Mouse (Mus musculus) neutrophil, adult 5-6 weeks (primary cell): ENCODE results near the gene Ssr2. TPM values are rescaled to one million over a fixed set of nuclear protein-coding genes. Genes with fewer than 3 reads are reported as not detected.
"Not testable (repeated sequence)": the region's sequence is repeated elsewhere in the genome, so short reads cannot be mapped to it uniquely, and the experiment has no call there.

ENCODE experiments used
- ATAC-seq: fragments of 151-379, 151-347 bp; 2 replicates; pipeline ENCODE4 v1.8.0; 2017; ENCODE audit warnings: mild to moderate bottlenecking, moderate TSS enrichment; ENCODE audit not compliant: insufficient number of reproducible peaks, poor library complexity, low FRiP score, severe bottlenecking; ENCODE audit errors: extremely low read depth
- total RNA-seq: library from RNA; stranded (forward); fragments of 200-1000 nt; gene quantifications from 2 replicates; pipeline ENCODE4 v1.2.3, GENCODE M21; 2017

Ssr2 gene
- total RNA-seq, 1 experiment from 2014 or later = 21.5 TPM

DNA sequence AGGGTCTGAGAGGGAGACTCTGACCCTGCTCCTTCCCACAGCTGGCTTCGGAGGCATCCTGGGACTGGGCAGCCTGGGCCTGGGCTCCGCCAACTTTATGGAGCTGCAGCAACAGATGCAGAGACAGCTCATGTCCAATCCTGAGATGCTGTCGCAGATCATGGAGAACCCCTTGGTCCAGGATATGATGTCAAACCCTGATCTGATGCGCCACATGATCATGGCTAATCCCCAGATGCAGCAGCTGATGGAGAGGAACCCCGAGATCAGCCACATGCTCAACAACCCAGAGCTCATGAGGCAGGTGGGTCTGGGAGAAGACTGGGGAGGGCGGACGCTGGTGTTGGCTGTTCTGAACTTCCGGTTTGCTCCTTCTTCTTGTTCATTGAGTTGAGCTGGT is 19.1 kb upstream of the Ssr2 start:
- ATAC-seq = no peak

DNA sequence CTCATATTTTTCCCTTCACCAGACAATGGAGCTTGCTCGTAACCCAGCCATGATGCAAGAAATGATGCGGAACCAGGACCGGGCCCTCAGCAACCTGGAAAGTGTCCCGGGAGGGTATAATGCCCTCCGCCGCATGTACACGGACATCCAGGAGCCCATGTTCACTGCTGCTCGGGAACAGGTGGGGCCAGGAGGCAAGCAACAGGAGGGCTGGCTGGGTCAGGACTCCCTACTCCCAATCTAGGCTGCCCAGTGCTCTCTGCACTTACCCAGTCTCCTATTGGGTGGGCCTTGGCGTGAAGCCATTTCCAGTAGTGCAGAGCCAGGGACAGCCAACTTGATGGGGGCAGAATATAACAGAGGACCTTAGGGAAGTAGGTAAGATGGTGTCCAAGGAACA is 16.1 kb upstream of the Ssr2 start:
- ATAC-seq = no peak

DNA sequence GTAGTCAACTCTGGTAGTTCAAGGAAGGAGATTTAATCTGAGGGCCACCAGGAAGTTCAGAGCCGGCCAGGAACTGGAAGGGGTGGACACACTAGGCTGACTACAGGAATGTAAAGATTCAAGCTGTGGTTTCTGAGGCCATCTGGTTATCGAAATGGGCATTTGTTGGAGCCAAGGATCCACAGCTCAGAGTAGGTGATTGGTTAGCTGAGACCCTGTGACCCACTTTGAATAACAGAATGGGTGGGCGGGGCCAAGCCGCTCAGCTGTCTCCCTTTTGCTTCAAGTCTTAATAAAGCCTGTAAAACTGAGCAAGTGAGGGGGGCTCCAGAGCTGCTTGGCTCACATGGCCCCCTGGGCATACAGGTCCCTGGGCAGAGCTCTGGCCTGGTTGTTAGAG is 13.7 kb upstream of the Ssr2 start:
- no peak for ATAC-seq

DNA sequence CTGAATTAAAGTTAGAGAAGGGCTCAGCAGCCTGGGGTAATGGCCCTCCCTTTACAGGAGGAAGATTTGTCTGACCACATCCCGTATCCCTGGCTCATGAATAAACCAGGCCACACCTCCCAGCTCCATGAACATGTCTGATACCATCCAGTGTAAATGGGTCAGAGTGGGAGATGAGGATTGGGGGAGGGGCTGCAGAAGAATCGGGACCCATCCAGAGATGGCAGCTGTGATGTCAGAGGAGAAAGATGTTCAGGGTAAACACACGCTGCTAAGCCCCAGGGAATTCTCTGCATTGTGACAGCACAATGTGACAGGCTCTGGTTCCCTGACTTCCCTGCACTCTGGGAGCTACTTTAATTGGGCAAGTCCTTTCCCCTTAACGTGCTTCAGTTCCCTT is 12.2 kb upstream of the Ssr2 start:
- ATAC-seq = no peak

DNA sequence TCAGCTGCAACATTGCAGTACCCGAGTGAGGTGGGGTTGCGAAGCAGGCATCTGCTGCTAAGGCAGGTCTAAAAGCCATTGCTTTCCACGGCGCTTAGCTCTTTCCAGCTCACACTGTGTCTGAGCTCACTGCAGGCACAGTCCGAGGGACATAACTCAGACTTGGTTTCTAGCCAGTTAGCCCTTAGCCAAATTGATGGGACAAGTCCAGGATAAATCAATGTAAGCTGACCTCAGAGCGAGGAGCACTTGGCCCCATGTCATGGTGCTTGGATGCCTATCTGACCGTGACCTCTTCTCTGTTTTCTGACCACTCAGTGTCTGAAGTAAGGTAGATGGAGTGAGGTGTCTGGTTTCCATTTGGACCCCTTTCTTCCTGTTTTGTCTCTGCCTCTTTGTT is 11.7 kb upstream of the Ssr2 start:
- ATAC-seq = no peak

DNA sequence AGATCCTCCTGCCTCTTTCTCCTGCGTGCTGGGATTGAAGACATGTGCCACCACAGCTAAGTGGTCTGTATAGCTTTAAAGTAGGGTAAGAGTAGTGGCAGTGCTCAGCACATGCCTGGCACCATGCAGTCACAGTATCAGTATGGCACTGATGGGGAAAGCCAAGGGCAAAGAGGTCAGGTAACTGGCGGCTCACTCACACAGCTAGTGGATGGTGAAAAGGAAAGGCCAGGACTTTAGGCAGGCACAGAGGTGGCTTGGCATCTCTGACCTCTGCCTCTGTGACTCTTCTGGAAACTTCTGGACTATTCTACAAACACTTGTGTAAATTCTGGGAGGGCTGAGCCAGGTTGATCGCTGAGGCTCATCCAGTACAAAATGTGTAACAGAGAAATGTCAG is 9.6 kb upstream of the Ssr2 start:
- ATAC-seq = no peak

DNA sequence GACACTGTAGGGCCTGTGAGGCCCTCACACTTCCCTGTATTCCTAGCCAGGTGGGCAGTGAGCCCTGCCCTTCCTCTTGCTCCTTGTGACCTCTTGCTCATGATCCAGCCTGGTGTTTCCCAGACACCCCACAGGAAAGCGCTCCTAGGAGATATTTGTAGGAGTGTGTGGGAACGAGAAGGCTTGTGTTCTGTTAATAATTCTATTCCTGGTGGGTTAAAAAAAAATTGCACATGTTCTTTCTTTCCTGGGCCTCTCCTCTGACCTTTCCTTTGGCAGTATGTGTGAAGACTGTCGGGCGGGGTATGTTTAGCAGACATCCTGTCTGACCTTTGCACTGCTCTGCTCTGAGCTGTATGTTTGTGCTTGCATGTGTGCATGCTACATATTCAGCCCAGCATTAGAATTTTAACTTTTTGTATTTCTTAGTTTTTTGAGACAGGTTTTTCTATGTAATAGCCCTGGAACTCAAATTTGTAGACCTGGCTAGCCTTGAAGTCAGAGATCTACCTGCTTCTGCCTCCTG is 9.1 kb upstream of the Ssr2 start:
- no peak for ATAC-seq

DNA sequence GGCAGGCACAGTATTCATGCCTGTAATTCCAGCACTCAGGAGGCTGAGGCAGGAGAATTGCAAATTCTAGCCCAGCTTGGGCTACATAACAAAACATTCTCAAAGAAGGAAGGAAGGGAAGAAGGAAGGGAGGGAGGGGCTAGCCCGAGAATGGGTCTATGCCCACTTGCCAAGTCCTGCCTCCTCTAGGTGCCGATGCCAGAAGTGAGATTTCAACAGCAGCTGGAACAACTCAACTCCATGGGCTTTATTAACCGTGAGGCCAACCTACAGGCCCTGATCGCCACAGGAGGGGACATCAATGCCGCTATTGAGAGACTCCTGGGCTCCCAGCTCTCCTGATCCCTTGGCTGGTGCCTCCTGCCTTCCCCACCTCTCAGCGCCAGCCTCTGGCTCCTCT is 7.8 kb upstream of the Ssr2 start:
- ATAC-seq = no peak

DNA sequence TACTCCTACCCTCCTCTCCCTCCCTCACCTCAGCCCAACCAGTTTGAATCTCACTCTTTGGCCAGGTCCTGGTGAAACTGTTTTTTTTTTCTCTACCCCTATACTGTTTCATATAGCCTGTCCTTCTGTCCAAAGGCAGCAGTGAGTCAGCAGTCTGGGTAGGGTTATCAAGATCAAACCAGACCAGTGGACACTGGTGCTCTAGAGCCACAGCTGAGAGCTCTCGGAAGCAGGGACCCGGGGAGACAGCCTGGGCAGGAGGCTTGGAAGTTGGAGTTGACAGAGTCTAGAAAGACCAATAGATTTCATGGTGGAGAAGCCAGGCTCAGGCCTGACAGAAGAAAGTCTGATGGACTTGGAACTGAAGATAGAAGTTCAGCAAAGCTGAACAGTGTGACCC is 7.1 kb upstream of the Ssr2 start:
- ATAC-seq = no peak

DNA sequence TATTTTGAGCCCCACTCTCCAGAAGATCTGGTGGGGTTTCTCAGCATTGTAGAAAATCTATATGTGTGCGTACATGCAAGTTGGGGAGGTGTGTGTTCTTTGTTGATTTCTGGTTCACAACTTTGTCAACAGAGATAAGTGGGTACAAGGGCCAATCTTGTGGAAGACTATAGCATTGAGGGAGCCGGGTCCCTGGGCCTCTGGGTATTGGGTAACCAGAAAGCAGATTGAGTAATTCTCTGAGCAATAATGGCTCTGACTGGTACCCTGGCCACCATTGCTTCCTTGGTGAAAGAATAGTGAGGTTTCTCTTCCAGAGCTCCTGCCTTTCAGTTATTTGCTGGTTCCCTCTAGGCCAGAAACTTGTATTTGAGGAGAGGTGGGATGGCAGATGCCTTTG is 6.6 kb upstream of the Ssr2 start:
- ATAC-seq = no peak

DNA sequence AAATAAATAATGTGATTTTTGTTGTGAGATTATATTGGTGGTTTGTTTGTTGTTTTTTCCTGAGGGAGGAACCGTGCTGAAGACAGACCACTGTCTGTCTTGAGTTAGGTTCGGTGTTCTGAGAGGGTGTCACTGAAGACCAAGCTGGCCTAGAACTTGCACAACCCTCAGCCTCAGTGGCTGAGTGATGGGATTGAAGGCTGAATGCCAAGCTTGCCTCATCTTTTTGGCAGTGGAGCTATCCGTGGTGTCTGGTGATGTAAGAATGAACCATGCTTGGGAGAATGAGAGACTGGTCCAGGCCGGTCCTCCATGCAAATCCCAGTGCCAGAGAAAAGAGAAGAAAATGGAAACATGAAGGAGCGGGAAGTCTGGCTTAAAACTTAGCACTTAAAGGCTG is 6.0 kb upstream of the Ssr2 start:
- no peak for ATAC-seq

DNA sequence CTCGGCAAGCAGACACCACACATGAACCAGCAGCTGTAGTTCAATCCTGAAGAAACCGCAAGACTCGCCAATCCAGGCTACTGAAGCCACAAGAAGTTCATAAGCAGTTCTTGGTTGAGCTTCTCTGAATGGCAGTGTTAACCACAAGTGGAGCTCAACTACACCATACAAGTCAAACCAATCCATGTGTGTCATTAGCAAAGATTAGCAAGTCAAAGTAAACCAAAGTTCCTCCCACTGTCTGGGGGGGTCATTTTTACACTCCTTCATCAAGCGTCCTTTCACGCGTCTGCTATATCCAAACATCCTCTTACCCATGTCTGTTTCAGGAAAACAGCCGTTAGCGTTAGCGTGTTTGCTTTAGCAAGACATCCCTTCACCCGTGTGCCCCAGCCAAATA is 5.3 kb upstream of the Ssr2 start:
- ATAC-seq = no peak

DNA sequence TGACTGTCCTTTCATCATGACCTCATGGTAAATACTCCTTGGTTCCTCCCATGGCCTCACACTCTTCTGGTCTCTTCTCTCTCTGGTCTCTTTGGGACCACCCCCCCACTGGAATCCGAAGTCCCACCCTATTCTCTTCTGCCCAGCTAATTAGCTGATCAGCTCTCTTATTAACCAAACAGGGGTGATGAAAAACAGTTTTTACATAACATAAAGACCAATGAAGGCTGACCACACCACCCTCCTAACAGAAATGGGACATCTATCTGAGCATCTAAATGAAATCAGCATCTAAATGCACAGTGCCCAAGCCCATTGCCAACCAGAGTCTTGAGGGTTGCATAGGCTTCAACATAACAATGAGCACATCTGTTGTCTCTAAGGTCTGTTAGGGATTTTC is 3.8 kb upstream of the Ssr2 start:
- ATAC-seq = no peak

DNA sequence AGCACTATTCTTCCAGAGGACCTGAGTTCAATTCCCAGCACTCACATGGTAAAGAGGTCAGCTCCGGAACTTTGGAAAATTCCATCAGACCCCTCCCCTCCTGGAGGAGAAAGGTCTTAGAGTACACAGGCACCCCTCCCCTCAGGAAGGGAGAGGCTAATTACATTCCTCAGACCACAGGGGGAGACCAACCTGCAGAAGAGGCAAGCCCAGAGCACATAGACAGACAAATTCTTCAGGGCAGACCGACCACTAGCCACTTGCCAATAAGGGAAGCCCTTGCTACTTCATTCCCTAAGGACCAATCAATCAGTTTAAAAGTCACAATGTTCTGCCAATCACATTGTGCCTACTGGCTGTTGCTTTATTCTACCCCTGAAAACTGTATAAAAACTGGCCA is 2.8 kb upstream of the Ssr2 start:
- ATAC-seq = no peak

DNA sequence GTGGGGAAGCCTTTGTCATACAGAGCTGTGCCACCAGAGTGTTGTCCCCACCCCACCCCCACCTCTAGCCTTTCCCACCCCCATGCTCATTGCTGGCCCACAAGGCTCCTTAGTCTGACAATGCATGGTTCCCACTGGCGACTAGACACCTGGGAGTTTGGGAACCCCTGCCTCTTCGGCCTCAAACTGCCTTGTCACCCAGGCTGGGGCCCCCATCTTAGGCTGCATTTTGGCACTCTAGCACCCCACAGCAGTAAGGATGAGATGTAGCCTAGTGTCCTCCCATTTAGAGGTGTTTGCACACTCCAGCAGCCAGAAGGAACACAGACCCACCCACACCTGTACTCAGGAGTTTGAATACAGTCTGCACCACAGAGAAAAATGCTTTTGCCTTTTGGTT is 1.9 kb upstream of the Ssr2 start:
- ATAC-seq = no peak

DNA sequence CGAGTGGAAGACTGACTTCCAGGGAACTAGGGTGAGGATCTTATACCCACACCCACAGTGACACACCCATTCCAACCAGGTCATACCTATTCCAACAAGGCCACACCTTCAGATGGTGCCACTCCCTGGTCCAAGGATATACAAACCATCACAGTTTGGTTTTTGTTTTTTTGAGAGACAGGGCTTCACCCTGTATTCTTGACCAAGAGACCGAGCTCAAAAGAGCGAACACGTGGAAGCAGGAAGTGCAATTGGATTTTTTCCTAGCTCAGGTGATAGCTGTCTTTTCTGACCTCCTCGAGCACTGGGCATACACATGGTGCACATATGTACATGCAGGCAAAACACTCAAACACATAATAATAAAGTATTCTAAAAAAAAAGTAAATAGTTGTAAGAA is 2.2 kb downstream of the Ssr2 start:
- not testable (repeated sequence) for ATAC-seq

DNA sequence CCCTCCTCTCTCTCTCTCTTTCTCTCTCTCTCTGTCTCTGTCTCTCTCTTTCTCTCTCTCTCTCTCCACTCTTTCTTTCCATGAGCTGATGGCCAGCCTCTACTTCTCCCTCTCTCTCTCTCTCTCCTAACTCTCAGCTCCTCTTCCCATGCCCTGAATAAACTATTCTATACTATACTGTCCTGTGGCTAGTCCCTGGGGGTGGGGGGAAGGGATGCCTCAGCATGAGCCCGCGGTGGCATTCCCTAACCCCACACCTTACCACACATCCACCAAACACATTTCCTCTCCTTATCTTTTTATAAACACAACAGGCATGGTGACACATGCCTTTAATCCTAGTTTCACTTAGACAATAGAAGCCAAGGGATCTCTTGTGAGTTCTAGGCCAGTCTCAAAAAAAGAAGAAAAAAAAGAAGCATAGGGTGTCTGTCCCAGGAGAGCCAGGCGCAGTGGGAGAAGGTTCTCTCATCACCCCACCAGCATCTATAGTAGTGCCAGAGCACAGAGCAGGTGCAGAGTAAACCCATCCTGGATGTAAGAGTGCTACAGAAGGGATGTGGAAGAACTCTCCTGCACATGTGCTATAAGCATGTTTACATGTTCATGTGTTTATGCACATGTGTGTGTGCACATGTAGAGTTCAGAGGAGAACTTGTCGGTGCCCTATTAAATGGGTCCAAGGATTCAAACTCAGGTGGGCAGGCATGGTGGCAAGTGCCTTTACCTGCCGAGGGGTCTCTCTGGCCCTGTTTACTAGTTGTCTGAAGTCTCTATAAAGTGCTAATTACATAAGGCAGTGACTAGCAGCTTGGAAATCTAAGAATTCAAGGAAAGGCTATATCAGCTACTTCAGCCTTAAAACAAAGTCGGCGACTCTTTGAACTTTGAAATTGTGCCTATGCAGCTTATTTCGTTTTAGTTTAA is 3.1 kb downstream of the Ssr2 start:
- ATAC-seq = no peak

DNA sequence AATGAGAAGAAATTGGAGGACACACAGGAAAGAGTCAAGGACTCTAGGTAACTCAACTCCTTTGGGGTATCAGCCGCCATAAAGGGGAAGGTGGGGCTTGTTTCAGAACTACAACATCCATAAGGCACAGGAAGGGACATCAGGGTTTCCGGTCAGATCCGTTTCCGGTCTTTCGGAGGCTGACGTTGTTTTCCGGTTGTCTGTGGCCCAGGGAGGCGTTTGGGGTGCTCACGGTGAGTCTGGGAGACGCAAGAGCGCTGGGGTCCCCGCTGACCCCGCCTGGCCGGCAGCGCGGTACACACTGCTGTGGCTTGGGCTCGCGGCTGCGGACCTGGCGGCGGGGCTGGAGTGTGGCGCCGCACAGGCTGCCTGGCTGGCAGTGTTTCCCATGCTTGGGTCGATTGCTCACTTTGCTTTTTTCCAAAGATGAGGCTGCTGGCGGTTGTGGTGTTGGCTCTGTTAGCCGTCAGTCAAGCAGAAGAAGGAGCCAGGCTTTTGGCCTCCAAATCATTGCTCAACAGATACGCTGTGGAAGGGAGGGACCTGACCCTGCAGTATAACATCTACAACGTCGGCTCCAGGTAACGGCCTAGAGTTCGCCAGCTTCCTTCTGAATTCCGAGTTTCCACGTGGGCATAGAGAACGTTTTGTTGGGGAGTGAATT is 3.9 kb downstream of the Ssr2 start:
- ATAC-seq = peak; percentile 98

DNA sequence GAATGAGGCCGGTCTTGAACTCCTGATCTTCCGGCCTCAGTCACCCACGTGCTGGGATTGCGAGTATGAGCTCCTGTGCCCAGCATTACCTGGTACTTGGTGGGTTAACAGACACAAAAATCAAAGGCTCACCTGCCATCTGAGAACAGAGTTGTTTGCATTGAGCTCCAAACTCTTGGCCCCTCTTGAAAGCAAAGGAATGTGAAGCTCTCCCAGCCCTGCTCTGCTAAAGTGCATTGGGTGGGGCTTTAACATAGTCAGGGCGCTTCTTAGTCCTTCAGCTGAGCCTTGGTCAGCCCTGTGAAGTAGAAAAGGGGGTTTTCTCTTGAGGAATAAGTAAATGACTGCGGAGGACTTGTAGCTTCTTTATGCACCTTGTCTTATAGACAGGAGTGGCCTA is 10.1 kb downstream of the Ssr2 start:
- ATAC-seq = no peak

DNA sequence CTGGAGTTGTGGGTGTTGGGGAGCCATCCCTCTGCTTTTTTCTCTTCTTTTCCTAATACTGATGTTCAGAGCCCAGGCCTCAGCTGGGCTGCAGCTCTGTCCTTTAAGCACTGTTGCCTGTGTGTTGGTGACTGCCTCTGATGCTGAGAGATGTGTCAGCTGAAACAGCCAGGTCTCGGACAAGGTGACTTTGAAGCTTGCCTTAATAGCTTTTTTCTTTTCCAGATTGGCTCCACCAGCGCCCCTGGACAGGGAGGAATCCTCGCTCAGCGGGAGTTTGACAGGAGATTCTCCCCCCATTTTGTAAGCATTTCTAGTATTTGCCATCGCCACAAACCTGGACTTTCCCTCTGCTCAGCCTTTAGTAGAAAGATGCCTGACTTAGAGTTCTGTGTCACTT is 11.0 kb downstream of the Ssr2 start:
- ATAC-seq = no peak
